Mouse (Mus musculus) cortical plate, adult 2 months (tissue): ENCODE results near the gene Npdc1.

Experiments
- CTCF ChIP-seq: fragments of 200-500 bp; IDR thresholded peaks from 2 replicates; pipeline ENCODE4 v1.5.1; 2011; ENCODE audit warnings: mild to moderate bottlenecking, control low read depth, low read length; ENCODE audit not compliant: insufficient read depth; ENCODE audit errors: extremely low read depth
- POLR2A ChIP-seq: fragments of 200-500 bp; IDR thresholded peaks from 2 replicates; pipeline ENCODE4 v1.6.1; 2011; ENCODE audit warnings: mild to moderate bottlenecking, low read length, control low read depth; ENCODE audit not compliant: insufficient read depth; ENCODE audit errors: extremely low read depth

GRCm38 (mm10) chr2:25359848-25360247, 39.3 kb upstream of the Npdc1 start:
- TF ChIP-seq CTCF = no peak
- TF ChIP-seq POLR2A = no peak
